Mouse (Mus musculus) left cerebral cortex, postnatal 14 days (tissue): ENCODE measurements around the gene Maged1. TPM values are rescaled to one million over a fixed set of nuclear protein-coding genes. Genes with fewer than 3 reads are reported as not detected.
"Not testable (repeated sequence)": the region's sequence is repeated elsewhere in the genome, so short reads cannot be mapped to it uniquely, and the experiment has no call there.

Experiments used
- DNase-seq, 2 experiments: peaks; one replicate each; pipeline ENCODE4 v3.0.0; 2021 to 2022; ENCODE audit warnings: low spot score in 2 of 2, mixed read lengths in 1 of 2
- intact Hi-C: fragments of 180-260 bp; cut with DNase I; formaldehyde crosslinking; loops from one replicate; pipeline ENCODE4 v1.15.1; 2025
- long read RNA-seq, 2 experiments: library from polyadenylated mRNA; stranded (forward); transcript quantifications; one replicate each; pipeline ENCODE4 v2.0.0; 2021
- total RNA-seq, 2 experiments: library from RNA; stranded (reverse); gene quantifications; 2 replicates each; pipeline ENCODE4 v1.2.3; 2021

Gene Maged1
- 100 to 1,000 TPM; 455 to 494 TPM for total RNA-seq
- long read RNA-seq, experiment 1, transcript Maged1-201 (13 exons, 2,821 nt), result major isoform, 521 of 665 reads
- long read RNA-seq, experiment 1, transcript Maged1-207 (12 exons, 2,884 nt), result minor isoform, 20 of 665 reads
- long read RNA-seq, experiment 1, partial matches to known transcripts, result 111 of 665 reads
- long read RNA-seq, experiment 1, other reads (novel, unspliced or antisense), result 13 of 665 reads
- long read RNA-seq, experiment 2, transcript Maged1-201 (13 exons, 2,821 nt), result major isoform, 398 of 533 reads
- long read RNA-seq, experiment 2, transcript Maged1-207 (12 exons, 2,884 nt), result minor isoform, 42 of 533 reads
- long read RNA-seq, experiment 2, partial matches to known transcripts, result 83 of 533 reads
- long read RNA-seq, experiment 2, other reads (novel, unspliced or antisense), result 10 of 533 reads

- intact Hi-C loops, result loop anchor here (5.0 kb wide), 2 partner anchors 85 to 95 kb away; partner anchors contain the start of gene Gspt2
- peak; percentile 91 to 94 for DNase-seq
These were observed at the start of gene Maged1 for GRCm38 (mm10) chrX:94541918-94542355. Maged1 (minus strand) TSS chrX:94542143.

- intact Hi-C loops, result no loop called here
These were observed 38.3 kb upstream of the Maged1 start for GRCm38 (mm10) chrX:94580251-94580650.

GRCm38 (mm10) chrX:94564694-94565093, 22.8 kb upstream of the Maged1 start:
- no peak for DNase-seq
- intact Hi-C loops, result no loop called here

More at GRCm38 (mm10) chrX:94580251-94580650, 38.3 kb upstream of the Maged1 start:
- DNase-seq, result no peak

GRCm38 (mm10) chrX:94562392-94562791, 20.4 kb upstream of the Maged1 start:
- DNase-seq, result no peak
- intact Hi-C loops, result no loop called here

- intact Hi-C loops, result no loop called here
- DNase-seq, result no peak
These were observed 6.3 kb upstream of the Maged1 start for GRCm38 (mm10) chrX:94548227-94548626.

GRCm38 (mm10) chrX:94545941-94546340, 4.0 kb upstream of the Maged1 start:
- intact Hi-C loops, result loop anchor here (2.0 kb wide), 1 partner anchor 113 kb away; no protein-coding TSS in a partner anchor
- no peak for DNase-seq

- intact Hi-C loops, result loop anchor here (2.0 to 5.0 kb wide), 3 partner anchors 88 to 112 kb away; partner anchors contain the start of gene Gspt2
- peak in 1 of 2 experiments; percentile 17 for DNase-seq
These were observed 3.0 kb upstream of the Maged1 start for GRCm38 (mm10) chrX:94544923-94545322.

- intact Hi-C loops, result loop anchor here (5.0 kb wide), 2 partner anchors 85 to 95 kb away; partner anchors contain the start of gene Gspt2
- DNase-seq, result no peak
These were observed 593 bp upstream of the Maged1 start for GRCm38 (mm10) chrX:94542536-94542935.

- intact Hi-C loops, result loop anchor here (5.0 kb wide), 2 partner anchors 84 to 96 kb away; partner anchors contain the start of gene Gspt2
- DNase-seq, result peak; percentile 9 to 12
These were observed 737 bp downstream of the Maged1 start for GRCm38 (mm10) chrX:94541206-94541605.

- intact Hi-C loops, result loop anchor here (5.0 kb wide), 2 partner anchors 83 to 97 kb away; partner anchors contain the start of gene Gspt2
- peak; percentile 50 to 78 for DNase-seq
These were observed 1.4 kb downstream of the Maged1 start for GRCm38 (mm10) chrX:94540341-94541201.

GRCm38 (mm10) chrX:94534346-94534745, 7.6 kb downstream of the Maged1 start:
- no peak for DNase-seq
- intact Hi-C loops, result no loop called here

- intact Hi-C loops, result no loop called here
- DNase-seq, result no peak
These were observed 11.6 kb downstream of the Maged1 start for GRCm38 (mm10) chrX:94530301-94530700.

GRCm38 (mm10) chrX:94522166-94522565, 19.8 kb downstream of the Maged1 start:
- DNase-seq, result no peak
- intact Hi-C loops, result no loop called here

GRCm38 (mm10) chrX:94508442-94508819, 33.5 kb downstream of the Maged1 start:
- intact Hi-C loops, result no loop called here
- DNase-seq, result no peak

- DNase-seq, result peak; percentile 2
These were observed 34.1 kb downstream of the Maged1 start for GRCm38 (mm10) chrX:94507698-94508441.

GRCm38 (mm10) chrX:94486001-94486792, 55.7 kb downstream of the Maged1 start:
- no peak for DNase-seq
- intact Hi-C loops, result no loop called here

More at GRCm38 (mm10) chrX:94507698-94508441, 34.1 kb downstream of the Maged1 start:
- intact Hi-C loops, result not testable (repeated sequence)
